Mouse (Mus musculus) 3134 (cell line): Measurements from ENCODE around the gene F11r.

ENCODE experiments used
- DNase-seq: peaks from one replicate; pipeline ENCODE4 v3.0.0-alpha.2; 2011; ENCODE audit warnings: low spot score; ENCODE audit not compliant: insufficient read length; ENCODE audit errors: extremely low read depth

Gene F11r

DNA sequence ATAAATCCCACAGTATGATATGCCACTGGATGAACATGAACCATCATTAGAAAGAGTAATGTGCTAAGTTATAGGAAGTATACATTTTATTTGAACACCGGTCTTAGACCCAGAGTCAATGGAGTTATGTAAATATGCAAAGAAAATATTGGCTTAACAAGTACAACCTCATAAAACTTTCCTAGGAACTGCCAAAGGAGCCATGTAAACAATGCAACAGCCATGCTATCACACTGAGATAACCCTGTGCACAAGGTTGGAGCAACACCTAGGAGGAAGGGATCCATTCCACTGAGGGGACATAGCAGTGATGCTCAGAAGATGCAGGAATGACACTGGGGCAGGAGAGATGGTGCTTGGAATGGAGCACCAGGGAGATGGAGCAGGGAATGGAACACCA is 76.4 kb downstream of the F11r start:
- DNase-seq = no peak
